Mouse (Mus musculus): ENCODE measurements around the gene Frrs1. TPM values are rescaled to one million over a fixed set of nuclear protein-coding genes. Genes with fewer than 3 reads are reported as not detected.

The Frrs1 gene
- polyA plus RNA-seq, 1 experiment from 2014 or later: 39.8 TPM

DNA sequence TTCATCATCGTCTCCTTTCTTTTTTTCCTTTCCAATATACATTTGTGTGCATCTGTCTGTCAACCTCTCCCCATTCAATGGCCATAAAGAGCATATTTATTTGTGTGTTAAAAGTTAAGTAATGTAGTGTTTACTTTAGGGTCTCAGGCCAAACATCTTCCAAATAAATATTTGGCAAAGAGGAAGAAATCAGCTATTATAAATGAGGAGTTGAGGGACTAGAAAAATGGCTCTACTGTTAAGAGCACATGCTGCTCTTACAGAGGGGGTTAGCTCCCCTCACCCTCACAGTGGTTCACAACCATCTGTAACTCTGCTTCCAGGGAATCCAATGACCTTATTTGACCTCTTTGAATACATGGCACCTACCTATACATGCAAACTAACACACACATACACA is 73.9 kb downstream of the Frrs1 start:
- no peak overlapping the region for H3K4me3 ChIP-seq (ENCODE audit: low read depth, low read length)
- no peak overlapping the region for H3K9ac ChIP-seq (replicated peaks; ENCODE audit: low read depth, low read length)
- H3K27me3 ChIP-seq (ENCODE audit: control insufficient read depth, insufficient read depth, low read length): no peaks in the 10 kb centered on the region
- ATAC-seq (ENCODE audit: insufficient number of reproducible peaks, insufficient read depth, low FRiP score, low read depth): no peak
- no peak overlapping the region for H3K27ac ChIP-seq (ENCODE audit: low read length)
- H3K36me3 ChIP-seq (ENCODE audit: control insufficient read depth, insufficient read depth, low read length): no peaks in the 10 kb centered on the region
- H3K4me2 ChIP-seq (replicated peaks; ENCODE audit: low read depth, low read length): no peak overlapping the region
- no peaks in the 10 kb centered on the region for H3K9me3 ChIP-seq (ENCODE audit: control insufficient read depth, low read depth, low read length)
- 49% methylated on average over 1 of the region's 1 CpGs for WGBS
- H3K4me1 ChIP-seq (ENCODE audit: control insufficient read depth, insufficient read depth, low read length): no peaks in the 10 kb centered on the region

DNA sequence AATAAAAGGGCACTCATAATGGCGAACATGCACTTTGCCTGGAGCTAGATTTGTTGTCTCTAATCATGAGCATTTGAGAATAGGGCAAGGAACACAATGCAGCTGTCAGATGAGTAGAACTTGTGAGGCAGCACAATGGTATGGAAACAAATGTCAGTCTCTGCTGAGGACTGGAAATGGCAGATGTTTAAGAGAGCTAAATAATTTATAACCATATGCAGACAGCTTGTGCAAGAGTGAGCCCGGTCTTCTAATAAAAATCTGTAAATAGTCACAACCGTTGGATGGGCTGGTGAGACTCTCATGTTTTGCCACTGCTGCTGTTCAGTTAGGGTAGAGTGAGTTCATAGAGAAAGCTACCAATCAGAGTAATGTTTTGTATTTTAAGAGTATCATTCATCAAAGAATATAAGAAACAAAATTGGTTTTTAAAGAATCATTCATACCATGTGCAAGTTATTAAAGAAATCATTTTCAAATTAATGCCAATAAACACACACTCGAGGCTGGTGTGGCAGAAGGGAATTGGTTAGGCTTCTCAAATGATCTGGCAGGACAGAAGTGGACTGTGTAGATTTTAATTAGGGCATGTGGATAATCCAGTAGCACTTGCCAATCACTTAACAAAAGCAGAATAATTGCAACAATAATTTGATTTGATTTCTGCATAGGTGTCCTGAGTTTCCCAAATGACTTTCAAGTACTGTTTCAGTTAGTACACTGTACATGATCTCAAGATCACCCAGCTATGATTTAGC is 77.8 kb downstream of the Frrs1 start:
- Histone ChIP-seq H3K27ac (ENCODE audit: low read length) (no peak overlapping the region), H3K9ac (replicated peaks; ENCODE audit: low read depth, low read length) (no peak overlapping the region), H3K9me3 (ENCODE audit: control insufficient read depth, low read depth, low read length) (no peaks in the 10 kb centered on the region), H3K27me3 (ENCODE audit: control insufficient read depth, insufficient read depth, low read length) (no peaks in the 10 kb centered on the region), H3K36me3 (ENCODE audit: control insufficient read depth, insufficient read depth, low read length) (no peaks in the 10 kb centered on the region), H3K4me1 (ENCODE audit: control insufficient read depth, insufficient read depth, low read length) (no peaks in the 10 kb centered on the region), H3K4me2 (replicated peaks; ENCODE audit: low read depth, low read length) (no peak overlapping the region), H3K4me3 (ENCODE audit: low read depth, low read length) (no peak overlapping the region)
- ATAC-seq (ENCODE audit: insufficient number of reproducible peaks, insufficient read depth, low FRiP score, low read depth): no peak
- WGBS: 65% methylated on average over 4 of the region's 4 CpGs

DNA sequence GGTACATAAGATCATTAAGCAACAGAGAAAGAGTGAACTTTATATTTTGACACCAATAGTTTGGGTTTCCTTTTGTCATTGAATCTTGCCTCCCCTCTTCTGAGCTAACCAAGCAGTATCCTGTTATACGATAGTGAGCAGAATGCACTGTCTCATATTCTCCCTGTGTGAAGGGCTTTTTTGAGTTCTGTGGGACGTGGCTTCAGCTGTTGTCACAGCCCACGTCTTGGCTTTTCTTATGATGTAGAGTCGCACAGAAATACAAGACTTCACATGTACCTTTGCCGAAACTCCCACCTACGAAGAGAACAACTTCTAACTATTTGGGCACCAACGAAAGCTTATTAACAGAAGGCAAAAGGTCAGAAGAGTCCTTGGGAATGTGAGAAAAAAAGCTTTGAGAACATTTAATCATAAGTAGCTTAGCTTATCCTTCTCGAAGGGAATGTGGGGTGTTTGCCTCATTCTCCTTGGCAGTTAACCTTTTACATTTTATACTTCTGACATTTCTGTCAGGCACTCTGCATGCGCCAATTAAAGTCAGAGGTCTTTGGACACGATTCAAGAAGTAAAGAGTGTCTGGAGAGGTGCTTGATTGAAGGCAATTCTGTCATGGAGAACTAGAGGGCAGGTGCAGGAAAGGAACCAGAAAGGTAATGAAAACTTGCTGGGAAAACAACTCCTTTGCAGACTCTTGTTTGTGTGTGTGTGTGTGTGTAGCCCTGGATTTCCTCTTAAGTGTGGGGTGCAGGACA is 81.7 kb downstream of the Frrs1 start:
- WGBS: 73% methylated on average over 10 of the region's 10 CpGs
- ATAC-seq (ENCODE audit: insufficient number of reproducible peaks, insufficient read depth, low FRiP score, low read depth): no peak
- Histone ChIP-seq H3K9me3 (ENCODE audit: control insufficient read depth, low read depth, low read length) (no peaks in the 10 kb centered on the region), H3K27ac (ENCODE audit: low read length) (no peak overlapping the region), H3K4me2 (replicated peaks; ENCODE audit: low read depth, low read length) (no peak overlapping the region), H3K27me3 (ENCODE audit: control insufficient read depth, insufficient read depth, low read length) (no peaks in the 10 kb centered on the region), H3K4me1 (ENCODE audit: control insufficient read depth, insufficient read depth, low read length) (no peaks in the 10 kb centered on the region), H3K9ac (replicated peaks; ENCODE audit: low read depth, low read length) (no peak overlapping the region), H3K36me3 (ENCODE audit: control insufficient read depth, insufficient read depth, low read length) (no peaks in the 10 kb centered on the region), H3K4me3 (ENCODE audit: low read depth, low read length) (no peak overlapping the region)

DNA sequence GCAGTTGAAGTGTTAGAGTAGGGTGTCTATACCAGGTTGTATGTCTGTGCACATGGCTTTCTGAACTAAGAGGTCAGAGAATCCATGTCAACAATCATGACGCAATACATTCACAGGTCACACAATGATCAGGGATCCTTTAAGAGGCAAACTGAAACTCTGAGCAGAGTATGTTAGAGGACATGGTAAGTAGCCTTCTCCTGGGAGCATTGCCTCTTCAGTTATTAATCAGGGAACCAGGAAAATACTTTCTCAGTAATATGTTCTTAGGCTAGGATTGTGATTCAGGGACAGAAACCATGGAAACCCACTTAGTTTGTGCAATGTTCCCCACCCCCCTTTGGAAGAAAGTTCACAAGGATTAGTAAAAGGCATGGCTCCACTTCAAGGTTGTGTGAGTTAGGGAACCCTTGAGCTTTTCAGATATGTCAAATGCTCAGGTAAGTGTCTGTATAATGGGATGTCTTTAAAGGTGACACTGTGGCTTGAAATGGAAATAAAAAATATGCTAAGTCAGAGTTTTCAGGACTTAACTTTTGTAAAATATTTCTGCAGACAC is 82.4 kb downstream of the Frrs1 start:
- no peak overlapping the region for H3K9ac ChIP-seq (replicated peaks; ENCODE audit: low read depth, low read length)
- ATAC-seq (ENCODE audit: insufficient number of reproducible peaks, insufficient read depth, low FRiP score, low read depth): no peak
- H3K36me3 ChIP-seq (ENCODE audit: control insufficient read depth, insufficient read depth, low read length): no peaks in the 10 kb centered on the region
- H3K4me2 ChIP-seq (replicated peaks; ENCODE audit: low read depth, low read length): no peak overlapping the region
- H3K27me3 ChIP-seq (ENCODE audit: control insufficient read depth, insufficient read depth, low read length): no peaks in the 10 kb centered on the region
- H3K9me3 ChIP-seq (ENCODE audit: control insufficient read depth, low read depth, low read length): no peaks in the 10 kb centered on the region
- no peak overlapping the region for H3K4me3 ChIP-seq (ENCODE audit: low read depth, low read length)
- 86% methylated on average over 1 of the region's 1 CpGs for WGBS
- H3K4me1 ChIP-seq (ENCODE audit: control insufficient read depth, insufficient read depth, low read length): no peaks in the 10 kb centered on the region
- no peak overlapping the region for H3K27ac ChIP-seq (ENCODE audit: low read length)

DNA sequence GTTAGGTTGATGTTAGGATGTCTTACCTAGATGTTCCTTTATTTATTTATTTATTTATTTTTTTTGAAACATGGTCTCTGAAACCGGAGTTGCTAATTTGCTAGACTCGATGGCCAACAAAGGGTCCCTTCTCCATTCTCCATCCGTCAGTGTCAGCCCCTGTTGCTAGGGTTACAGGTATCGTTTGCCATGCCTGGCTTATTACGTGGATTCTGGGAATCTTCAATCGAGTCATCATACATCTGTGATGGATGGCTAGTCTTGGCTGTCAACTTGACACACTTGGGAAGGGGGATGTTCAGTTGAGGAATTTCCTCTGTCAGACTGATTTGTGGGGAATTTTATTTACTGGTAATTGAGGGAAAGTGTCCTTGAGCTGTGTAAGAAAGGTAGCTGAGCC is 83.5 kb downstream of the Frrs1 start:
- Histone ChIP-seq H3K27ac (ENCODE audit: low read length) (no peak overlapping the region), H3K9me3 (ENCODE audit: control insufficient read depth, low read depth, low read length) (no peaks in the 10 kb centered on the region), H3K36me3 (ENCODE audit: control insufficient read depth, insufficient read depth, low read length) (no peaks in the 10 kb centered on the region)

DNA sequence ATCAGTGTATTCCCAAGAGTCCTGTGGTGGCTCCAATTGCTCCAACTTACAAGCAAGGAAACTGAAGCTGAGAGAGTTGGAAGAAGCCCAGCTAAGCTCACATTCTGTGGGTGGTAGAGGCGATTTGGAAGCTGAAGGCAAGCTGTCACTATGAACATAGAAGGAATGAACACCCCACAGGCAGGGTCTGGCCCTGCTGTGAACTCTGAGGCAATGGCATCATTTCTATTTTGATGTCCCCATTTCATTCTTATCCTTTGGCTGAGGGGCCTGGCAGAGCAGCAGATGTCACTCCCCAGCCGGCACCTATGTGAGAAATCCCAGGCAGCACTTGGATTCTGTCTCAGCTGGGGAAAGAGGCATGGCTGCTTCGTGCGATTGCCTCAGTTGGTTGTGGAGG is 84.2 kb downstream of the Frrs1 start:
- H3K4me2 ChIP-seq (replicated peaks; ENCODE audit: low read depth, low read length): no peak overlapping the region
- no peak overlapping the region for H3K4me3 ChIP-seq (ENCODE audit: low read depth, low read length)
- H3K9me3 ChIP-seq (ENCODE audit: control insufficient read depth, low read depth, low read length): no peaks in the 10 kb centered on the region
- no peak overlapping the region for H3K9ac ChIP-seq (replicated peaks; ENCODE audit: low read depth, low read length)
- H3K27ac ChIP-seq (ENCODE audit: low read length): no peak overlapping the region
- H3K4me1 ChIP-seq (ENCODE audit: control insufficient read depth, insufficient read depth, low read length): no peaks in the 10 kb centered on the region
- no peaks in the 10 kb centered on the region for H3K36me3 ChIP-seq (ENCODE audit: control insufficient read depth, insufficient read depth, low read length)
- ATAC-seq (ENCODE audit: insufficient number of reproducible peaks, insufficient read depth, low FRiP score, low read depth): no peak
- WGBS: 58% methylated on average over 4 of the region's 4 CpGs
- H3K27me3 ChIP-seq (ENCODE audit: control insufficient read depth, insufficient read depth, low read length): no peaks in the 10 kb centered on the region

More for the DNA sequence above, 83.5 kb downstream of the Frrs1 start:
- H3K9ac ChIP-seq (replicated peaks; ENCODE audit: low read depth, low read length): no peak overlapping the region
- no peaks in the 10 kb centered on the region for H3K4me1 ChIP-seq (ENCODE audit: control insufficient read depth, insufficient read depth, low read length)
- no peak overlapping the region for H3K4me2 ChIP-seq (replicated peaks; ENCODE audit: low read depth, low read length)
- no peak overlapping the region for H3K4me3 ChIP-seq (ENCODE audit: low read depth, low read length)
- no peak for ATAC-seq (ENCODE audit: insufficient number of reproducible peaks, insufficient read depth, low FRiP score, low read depth)
- no peaks in the 10 kb centered on the region for H3K27me3 ChIP-seq (ENCODE audit: control insufficient read depth, insufficient read depth, low read length)
- 54% methylated on average over 6 of the region's 6 CpGs for WGBS

DNA sequence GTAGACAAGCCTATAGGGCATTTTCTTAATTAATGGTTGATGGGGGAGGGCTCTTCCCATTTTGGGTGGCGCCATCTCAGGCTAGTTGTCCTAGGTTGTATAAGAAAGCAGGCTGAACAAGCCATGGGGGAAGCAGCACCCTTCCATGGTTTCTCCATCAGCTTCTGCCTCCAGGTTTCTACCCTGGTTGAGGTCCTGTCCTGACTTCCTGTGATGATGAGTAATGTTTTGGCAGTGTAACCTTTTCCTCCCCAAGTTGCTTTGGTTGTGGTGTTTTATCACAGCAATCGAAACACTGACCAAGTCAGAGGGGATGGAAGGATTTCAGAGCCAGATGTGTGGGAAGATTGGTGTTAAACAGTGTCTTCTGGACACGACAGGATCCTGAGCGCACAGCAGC is 87.2 kb downstream of the Frrs1 start:
- no peak overlapping the region for H3K9ac ChIP-seq (replicated peaks; ENCODE audit: low read depth, low read length)
- H3K27ac ChIP-seq (ENCODE audit: low read length): no peak overlapping the region
- no peak overlapping the region for H3K4me2 ChIP-seq (replicated peaks; ENCODE audit: low read depth, low read length)
- no peak for ATAC-seq (ENCODE audit: insufficient number of reproducible peaks, insufficient read depth, low FRiP score, low read depth)
- H3K9me3 ChIP-seq (ENCODE audit: control insufficient read depth, low read depth, low read length): no peaks in the 10 kb centered on the region
- 79% methylated on average over 4 of the region's 4 CpGs for WGBS
- H3K36me3 ChIP-seq (ENCODE audit: control insufficient read depth, insufficient read depth, low read length): no peaks in the 10 kb centered on the region
- no peaks in the 10 kb centered on the region for H3K27me3 ChIP-seq (ENCODE audit: control insufficient read depth, insufficient read depth, low read length)
- no peaks in the 10 kb centered on the region for H3K4me1 ChIP-seq (ENCODE audit: control insufficient read depth, insufficient read depth, low read length)
- H3K4me3 ChIP-seq (ENCODE audit: low read depth, low read length): no peak overlapping the region

DNA sequence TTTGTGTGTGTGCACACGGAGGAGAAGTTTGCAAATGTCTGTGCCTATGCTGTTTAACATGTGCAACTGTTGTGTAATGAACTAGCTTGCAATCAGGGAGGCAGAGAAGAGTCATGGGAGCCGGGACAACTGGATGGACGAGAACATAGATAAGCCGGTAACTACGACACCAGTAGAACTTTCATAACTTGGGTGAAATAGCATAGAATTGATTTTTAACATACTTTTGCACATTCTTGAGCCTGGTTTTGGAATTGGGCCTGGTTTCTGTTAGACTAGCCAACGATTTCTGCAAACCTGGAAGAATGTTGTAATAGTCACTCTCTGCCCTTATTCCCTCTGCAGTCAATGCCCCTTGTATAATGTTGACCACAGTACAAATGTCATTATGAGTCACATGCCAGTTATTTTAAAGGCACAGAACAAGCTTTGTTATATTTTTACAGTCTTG is 91.4 kb downstream of the Frrs1 start:
- H3K9me3 ChIP-seq (ENCODE audit: control insufficient read depth, low read depth, low read length): no peaks in the 10 kb centered on the region
- H3K27me3 ChIP-seq (ENCODE audit: control insufficient read depth, insufficient read depth, low read length): no peaks in the 10 kb centered on the region
- no peak overlapping the region for H3K4me2 ChIP-seq (replicated peaks; ENCODE audit: low read depth, low read length)
- no peaks in the 10 kb centered on the region for H3K4me1 ChIP-seq (ENCODE audit: control insufficient read depth, insufficient read depth, low read length)
- ATAC-seq (ENCODE audit: insufficient number of reproducible peaks, insufficient read depth, low FRiP score, low read depth): no peak
- no peak overlapping the region for H3K27ac ChIP-seq (ENCODE audit: low read length)
- no peak overlapping the region for H3K4me3 ChIP-seq (ENCODE audit: low read depth, low read length)
- H3K36me3 ChIP-seq (ENCODE audit: control insufficient read depth, insufficient read depth, low read length): no peaks in the 10 kb centered on the region
- WGBS: 69% methylated on average over 6 of the region's 6 CpGs
- no peak overlapping the region for H3K9ac ChIP-seq (replicated peaks; ENCODE audit: low read depth, low read length)
